Mouse (Mus musculus): Measurements from ENCODE around the gene Eef1g. TPM values are rescaled to one million over a fixed set of nuclear protein-coding genes. Genes with fewer than 3 reads are reported as not detected.

Gene Eef1g
- polyA plus RNA-seq, 1 experiment from 2014 or later, result 293 TPM

DNA sequence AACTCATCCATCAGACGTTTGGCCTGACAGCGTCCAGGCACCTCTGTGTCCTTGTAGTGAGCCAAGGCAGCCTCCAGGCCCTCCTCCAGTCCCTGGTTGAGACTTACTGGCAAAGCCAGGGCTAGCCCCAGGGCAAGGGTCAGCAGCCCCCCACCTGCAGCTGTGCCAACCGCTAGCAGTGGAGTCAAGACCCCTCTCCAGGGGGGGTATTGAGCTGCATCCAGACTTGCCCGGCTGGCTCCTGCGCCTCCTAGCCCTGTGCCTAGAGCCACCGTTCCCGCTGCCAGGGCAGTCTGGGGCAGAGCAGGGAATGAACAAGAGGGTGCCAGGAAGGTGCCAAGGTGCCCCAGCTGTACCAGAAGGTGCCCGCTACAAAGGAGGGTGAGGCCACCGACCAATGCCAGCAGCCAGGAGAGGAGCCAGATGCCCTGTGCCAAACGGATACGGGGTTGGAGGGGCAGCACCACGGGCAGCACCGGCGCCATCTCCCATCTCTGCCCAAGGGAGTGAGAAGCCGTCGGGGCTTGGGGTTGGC is 38.1 kb upstream of the Eef1g start:
- ATAC-seq, result peak; percentile 6; the same call in 1 of the 2 replicates
- WGBS, result 14% methylated on average over 16 of the region's 16 CpGs

DNA sequence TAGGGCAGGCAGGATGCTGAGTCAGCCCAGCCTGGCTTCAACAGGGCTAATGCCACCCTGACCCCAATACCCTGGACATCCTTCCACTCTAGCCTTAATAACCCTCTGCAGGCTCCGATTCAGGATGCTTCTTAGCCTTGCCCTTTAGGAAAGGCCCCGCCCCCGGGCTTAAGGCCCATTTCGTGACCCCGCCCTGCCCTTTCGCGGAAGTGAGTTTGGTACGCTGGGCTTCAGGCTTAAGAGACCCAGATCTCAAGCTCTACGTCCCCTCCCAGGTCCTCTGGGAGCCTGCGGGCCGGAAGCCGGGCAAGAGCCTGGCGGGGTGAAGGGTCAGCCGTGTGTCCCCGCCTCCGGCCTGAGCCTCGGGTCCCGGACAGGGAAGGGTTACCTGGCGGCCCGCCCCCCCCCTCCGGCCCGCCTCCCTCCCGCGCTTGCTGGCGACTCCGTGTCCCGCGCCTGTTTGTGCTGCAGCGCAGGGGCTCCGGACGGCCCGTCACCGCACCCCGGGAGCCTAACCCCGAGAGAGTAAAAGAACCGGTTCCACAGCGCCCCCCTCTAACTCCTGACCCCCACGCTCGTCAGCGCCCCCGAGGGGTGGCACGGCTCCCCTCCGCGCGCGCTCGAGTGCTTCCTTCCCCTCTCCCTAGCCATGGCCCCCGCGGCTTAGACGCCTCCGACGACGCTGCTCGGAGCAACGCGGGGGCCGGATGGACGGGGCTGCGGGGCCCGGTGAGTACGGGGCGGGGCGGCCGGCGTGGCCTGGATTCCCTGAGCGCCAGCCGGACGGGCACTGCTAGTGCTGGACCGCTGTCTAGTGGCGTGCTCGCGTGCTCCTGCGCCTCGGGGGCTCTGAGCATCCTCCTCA is 37.4 kb upstream of the Eef1g start, which contains the start of the genes Rom1 and Eml3:
Gene Rom1 (minus strand): TSS at position 133 of the 865 bp plus-strand sequence.
Gene Eml3 (plus strand): TSS at position 329 of the 865 bp plus-strand sequence.
- under 1% methylated on average over 65 of the region's 74 CpGs for WGBS
- ATAC-seq, result peak; percentile 63
- H3K4me2 ChIP-seq (ENCODE audit: low read length), result peak within 1 kb of the TSS; percentile 81
- H3K4me1 ChIP-seq (ENCODE audit: control insufficient read depth, insufficient read depth, low read length), result peaks cover 7% of the 10 kb centered on the region; the same call in 1 of the 2 replicates
- H3K4me3 ChIP-seq (ENCODE audit: low read depth, low read length), result peak within 1 kb of the TSS; percentile 47
- H3K27ac ChIP-seq (ENCODE audit: low read length), result no peak within 1 kb of the TSS
- H3K9ac ChIP-seq (ENCODE audit: low read depth, low read length), result peak within 1 kb of the TSS; percentile 75
- no peaks in the 10 kb centered on the region for H3K27me3 ChIP-seq (ENCODE audit: control insufficient read depth, insufficient read depth, low read depth, low read length)
- H3K9me3 ChIP-seq (replicated peaks; ENCODE audit: control insufficient read depth, low read length, poor library complexity, severe bottlenecking), result no peaks in the 10 kb centered on the region
- H3K36me3 ChIP-seq (ENCODE audit: control insufficient read depth, insufficient read depth, low read length), result peaks cover 12% of the 10 kb centered on the region

More for the DNA sequence above, 38.1 kb upstream of the Eef1g start:
- Histone ChIP-seq H3K36me3 (ENCODE audit: control insufficient read depth, insufficient read depth, low read length) (peaks cover 12% of the 10 kb centered on the region), H3K9me3 (replicated peaks; ENCODE audit: control insufficient read depth, low read length, poor library complexity, severe bottlenecking) (no peaks in the 10 kb centered on the region), H3K4me1 (ENCODE audit: control insufficient read depth, insufficient read depth, low read length) (peaks cover 7% of the 10 kb centered on the region; the same call in 1 of the 2 replicates), H3K9ac (ENCODE audit: low read depth, low read length) (no peak overlapping the region), H3K4me2 (ENCODE audit: low read length) (peak overlapping the region; percentile 81), H3K27ac (ENCODE audit: low read length) (no peak overlapping the region), H3K4me3 (ENCODE audit: low read depth, low read length) (peak overlapping the region; percentile 47), H3K27me3 (ENCODE audit: control insufficient read depth, insufficient read depth, low read depth, low read length) (no peaks in the 10 kb centered on the region)

DNA sequence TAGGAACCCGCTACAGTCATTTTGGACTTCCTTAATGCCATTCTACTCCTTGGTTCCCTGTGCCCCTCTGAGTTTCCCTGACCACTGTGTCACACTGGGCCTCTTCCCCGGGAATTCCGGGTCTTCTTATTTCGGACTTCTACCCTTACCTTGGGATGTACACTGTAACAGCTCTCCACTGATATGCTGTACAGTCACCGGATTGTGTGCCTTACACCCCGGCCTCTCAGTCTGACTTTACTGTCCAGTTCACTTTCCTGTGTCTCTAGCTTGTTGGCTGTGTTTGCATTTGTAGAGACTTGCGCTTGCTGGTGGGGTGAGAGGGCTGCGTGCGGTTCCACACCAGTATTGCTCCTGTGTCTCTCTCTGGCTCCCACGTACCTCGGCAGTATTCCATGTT is 36.7 kb upstream of the Eef1g start:
- H3K9ac ChIP-seq (ENCODE audit: low read depth, low read length), result peak overlapping the region; percentile 75
- WGBS, result 15% methylated on average over 11 of the region's 11 CpGs
- no peak overlapping the region for H3K27ac ChIP-seq (ENCODE audit: low read length)
- no peak for ATAC-seq
- peak overlapping the region; percentile 81 for H3K4me2 ChIP-seq (ENCODE audit: low read length)
- H3K4me3 ChIP-seq (ENCODE audit: low read depth, low read length), result peak overlapping the region; percentile 47
- H3K9me3 ChIP-seq (replicated peaks; ENCODE audit: control insufficient read depth, low read length, poor library complexity, severe bottlenecking), result no peaks in the 10 kb centered on the region
- H3K4me1 ChIP-seq (ENCODE audit: control insufficient read depth, insufficient read depth, low read length), result peaks cover 7% of the 10 kb centered on the region; the same call in 1 of the 2 replicates
- H3K27me3 ChIP-seq (ENCODE audit: control insufficient read depth, insufficient read depth, low read depth, low read length), result no peaks in the 10 kb centered on the region
- peaks cover 12% of the 10 kb centered on the region for H3K36me3 ChIP-seq (ENCODE audit: control insufficient read depth, insufficient read depth, low read length)

DNA sequence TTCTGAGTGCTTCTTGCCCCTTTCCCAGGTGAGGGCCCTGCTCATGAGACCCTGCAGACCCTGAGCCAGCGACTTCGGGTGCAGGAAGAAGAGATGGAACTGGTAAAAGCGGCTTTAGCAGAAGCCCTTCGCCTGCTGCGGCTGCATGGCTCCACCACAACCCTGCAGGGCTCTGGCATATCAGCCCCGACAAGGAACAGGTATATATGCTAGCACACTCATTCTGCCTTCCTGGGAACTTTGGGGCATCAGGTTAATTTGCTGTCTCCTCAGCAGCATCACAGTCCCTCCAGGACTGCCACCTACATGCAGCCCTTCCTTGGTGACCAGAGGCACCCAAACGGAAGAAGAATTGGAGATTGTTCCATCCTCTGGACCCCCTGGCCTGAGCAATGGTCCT is 36.1 kb upstream of the Eef1g start:
- H3K4me2 ChIP-seq (ENCODE audit: low read length), result no peak overlapping the region
- H3K9ac ChIP-seq (ENCODE audit: low read depth, low read length), result no peak overlapping the region
- H3K27ac ChIP-seq (ENCODE audit: low read length), result no peak overlapping the region
- no peaks in the 10 kb centered on the region for H3K27me3 ChIP-seq (ENCODE audit: control insufficient read depth, insufficient read depth, low read depth, low read length)
- WGBS, result 85% methylated on average over 7 of the region's 7 CpGs
- no peak for ATAC-seq
- H3K4me1 ChIP-seq (ENCODE audit: control insufficient read depth, insufficient read depth, low read length), result peaks cover 7% of the 10 kb centered on the region; the same call in 1 of the 2 replicates
- H3K4me3 ChIP-seq (ENCODE audit: low read depth, low read length), result no peak overlapping the region; the same call in 1 of the 2 replicates
- no peaks in the 10 kb centered on the region for H3K9me3 ChIP-seq (replicated peaks; ENCODE audit: control insufficient read depth, low read length, poor library complexity, severe bottlenecking)
- H3K36me3 ChIP-seq (ENCODE audit: control insufficient read depth, insufficient read depth, low read length), result peaks cover 8% of the 10 kb centered on the region

DNA sequence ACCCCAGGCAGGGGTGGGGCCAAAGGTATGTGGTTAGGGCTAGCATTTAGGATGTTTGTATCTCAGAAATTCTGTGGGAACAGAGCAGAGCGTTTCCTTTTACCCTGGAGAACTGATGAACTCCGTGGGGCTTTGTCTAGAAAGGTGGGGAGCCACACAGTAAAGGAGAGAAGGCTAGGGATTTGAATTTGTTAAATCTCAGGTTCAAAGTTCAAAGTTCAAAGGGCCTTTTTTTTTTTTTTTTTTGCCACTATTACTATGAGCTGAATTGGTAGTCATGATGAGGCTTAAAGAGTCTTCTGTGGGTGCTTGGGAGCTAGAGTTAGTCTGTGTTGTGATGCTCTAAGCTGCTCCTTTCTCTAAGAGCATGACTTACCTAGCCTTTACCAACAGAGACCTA is 30.1 kb upstream of the Eef1g start:
- H3K4me1 ChIP-seq (ENCODE audit: control insufficient read depth, insufficient read depth, low read length), result peaks cover 4% of the 10 kb centered on the region; the same call in 1 of the 2 replicates
- no peak for ATAC-seq
- WGBS, result 86% methylated on average over 2 of the region's 2 CpGs
- peaks cover 3% of the 10 kb centered on the region; the same call in 1 of the 2 replicates for H3K36me3 ChIP-seq (ENCODE audit: control insufficient read depth, insufficient read depth, low read length)
- no peak overlapping the region for H3K9ac ChIP-seq (ENCODE audit: low read depth, low read length)
- no peaks in the 10 kb centered on the region for H3K9me3 ChIP-seq (replicated peaks; ENCODE audit: control insufficient read depth, low read length, poor library complexity, severe bottlenecking)
- H3K27me3 ChIP-seq (ENCODE audit: control insufficient read depth, insufficient read depth, low read depth, low read length), result no peaks in the 10 kb centered on the region
- no peak overlapping the region for H3K27ac ChIP-seq (ENCODE audit: low read length)
- H3K4me3 ChIP-seq (ENCODE audit: low read depth, low read length), result no peak overlapping the region
- no peak overlapping the region for H3K4me2 ChIP-seq (ENCODE audit: low read length)

DNA sequence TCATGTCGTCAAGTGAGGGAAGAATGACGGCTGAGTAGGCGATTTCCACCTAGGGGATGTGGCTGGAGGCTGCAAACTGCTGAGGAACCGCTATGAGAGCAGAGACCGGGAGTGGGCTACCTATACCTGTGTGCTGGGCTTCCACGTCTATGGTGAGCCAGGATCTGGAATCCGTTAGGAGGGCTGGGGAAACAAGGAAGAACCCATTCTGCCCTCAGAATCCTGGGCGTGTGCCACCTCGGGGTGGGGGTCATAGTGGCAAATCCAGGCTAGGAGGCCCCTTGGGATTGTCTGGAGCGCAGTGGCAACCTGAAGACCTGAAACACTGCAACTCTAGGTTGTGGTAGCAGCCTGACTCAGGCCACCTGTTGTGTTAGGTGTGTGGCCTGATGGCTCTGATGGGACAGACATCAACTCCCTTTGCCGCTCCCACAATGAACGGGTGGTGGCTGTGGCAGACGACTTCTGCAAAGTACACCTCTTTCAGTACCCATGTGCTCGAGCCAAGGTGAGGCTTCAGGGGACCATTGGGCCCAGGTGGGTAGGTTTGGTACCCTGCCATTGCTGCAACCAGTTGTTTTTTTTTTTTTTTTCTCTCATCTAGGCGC is 26.2 kb upstream of the Eef1g start:
- no peak overlapping the region for H3K27ac ChIP-seq (ENCODE audit: low read length)
- H3K36me3 ChIP-seq (ENCODE audit: control insufficient read depth, insufficient read depth, low read length), result peaks cover 6% of the 10 kb centered on the region
- H3K9me3 ChIP-seq (replicated peaks; ENCODE audit: control insufficient read depth, low read length, poor library complexity, severe bottlenecking), result no peaks in the 10 kb centered on the region
- no peak for ATAC-seq
- H3K9ac ChIP-seq (ENCODE audit: low read depth, low read length), result no peak overlapping the region
- H3K4me1 ChIP-seq (ENCODE audit: control insufficient read depth, insufficient read depth, low read length), result peaks cover 28% of the 10 kb centered on the region
- 81% methylated on average over 15 of the region's 15 CpGs for WGBS
- no peak overlapping the region for H3K4me2 ChIP-seq (ENCODE audit: low read length)
- H3K4me3 ChIP-seq (ENCODE audit: low read depth, low read length), result no peak overlapping the region
- H3K27me3 ChIP-seq (ENCODE audit: control insufficient read depth, insufficient read depth, low read depth, low read length), result no peaks in the 10 kb centered on the region

DNA sequence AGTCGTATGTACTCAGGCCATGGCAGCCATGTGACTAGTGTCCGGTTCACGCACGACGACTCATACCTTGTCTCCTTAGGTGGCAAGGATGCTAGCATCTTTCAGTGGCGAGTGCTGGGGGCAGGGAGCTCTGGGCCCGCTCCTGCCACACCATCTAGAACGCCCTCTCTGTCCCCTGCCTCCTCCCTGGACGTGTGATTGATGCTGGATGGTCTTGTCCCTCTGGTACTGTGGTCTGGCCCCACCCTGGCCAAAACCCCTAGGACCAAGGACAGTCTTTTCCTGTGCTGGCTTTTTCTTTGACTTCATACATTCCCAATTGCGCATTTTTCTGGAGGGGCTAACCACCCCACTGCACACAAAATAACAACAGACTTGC is 25.7 kb upstream of the Eef1g start:
- H3K4me1 ChIP-seq (ENCODE audit: control insufficient read depth, insufficient read depth, low read length), result peaks cover 28% of the 10 kb centered on the region
- peaks cover 11% of the 10 kb centered on the region for H3K36me3 ChIP-seq (ENCODE audit: control insufficient read depth, insufficient read depth, low read length)
- no peaks in the 10 kb centered on the region for H3K27me3 ChIP-seq (ENCODE audit: control insufficient read depth, insufficient read depth, low read depth, low read length)
- H3K9me3 ChIP-seq (replicated peaks; ENCODE audit: control insufficient read depth, low read length, poor library complexity, severe bottlenecking), result no peaks in the 10 kb centered on the region
- peak overlapping the region; percentile 44; the same call in 1 of the 2 replicates for H3K27ac ChIP-seq (ENCODE audit: low read length)
- peak; percentile 51 for ATAC-seq
- peak overlapping the region; percentile 57 for H3K4me2 ChIP-seq (ENCODE audit: low read length)
- WGBS, result 34% methylated on average over 10 of the region's 10 CpGs
- H3K9ac ChIP-seq (ENCODE audit: low read depth, low read length), result peak overlapping the region; percentile 64
- peak overlapping the region; percentile 92 for H3K4me3 ChIP-seq (ENCODE audit: low read depth, low read length)

DNA sequence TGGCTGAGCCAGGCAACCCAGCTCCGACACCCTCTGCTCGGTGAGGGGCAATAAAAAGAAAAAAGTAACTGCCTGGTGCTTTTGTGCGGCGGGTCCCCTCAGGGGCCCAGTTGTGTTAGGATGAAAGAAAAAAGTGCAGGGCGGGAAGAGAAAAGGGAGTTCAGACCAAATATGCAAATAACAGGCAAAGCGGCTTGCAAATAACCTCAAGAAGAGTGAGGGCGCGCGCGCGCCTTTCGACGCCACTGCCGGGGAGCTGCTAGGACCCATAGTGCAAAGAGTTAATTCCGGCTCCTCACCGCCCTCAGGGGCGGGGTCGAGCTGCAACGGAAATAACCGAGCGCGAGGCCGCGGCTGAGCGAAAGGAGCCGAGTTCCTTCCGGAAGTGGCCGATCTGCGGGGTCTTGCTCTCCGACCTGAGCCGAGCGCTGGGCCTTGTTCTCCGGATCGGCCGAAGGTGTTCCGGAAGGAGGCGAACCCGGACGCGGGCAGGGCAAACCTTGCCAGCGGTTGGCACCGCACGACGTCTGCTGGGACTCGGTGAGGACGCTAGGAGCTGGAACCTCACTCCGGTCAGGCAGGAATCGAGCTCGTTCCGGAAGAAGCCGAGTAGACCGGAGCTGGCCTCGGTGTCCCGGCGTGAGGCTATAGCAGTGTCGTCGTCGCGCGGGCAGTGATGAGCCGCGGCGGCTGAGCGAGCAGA is 25.2 kb upstream of the Eef1g start, which contains the start of gene Mta2:
Gene Mta2 (plus strand): TSS at position 361 of the 703 bp plus-strand sequence.
- H3K27ac ChIP-seq (ENCODE audit: low read length), result peak within 1 kb of the TSS; percentile 96
- H3K36me3 ChIP-seq (ENCODE audit: control insufficient read depth, insufficient read depth, low read length), result peaks cover 13% of the 10 kb centered on the region
- peak within 1 kb of the TSS; percentile 57 for H3K4me2 ChIP-seq (ENCODE audit: low read length)
- H3K9ac ChIP-seq (ENCODE audit: low read depth, low read length), result peak within 1 kb of the TSS; percentile 98
- H3K9me3 ChIP-seq (replicated peaks; ENCODE audit: control insufficient read depth, low read length, poor library complexity, severe bottlenecking), result no peaks in the 10 kb centered on the region
- under 1% methylated on average over 63 of the region's 64 CpGs for WGBS
- H3K27me3 ChIP-seq (ENCODE audit: control insufficient read depth, insufficient read depth, low read depth, low read length), result no peaks in the 10 kb centered on the region
- peak; percentile 97 for ATAC-seq
- peak within 1 kb of the TSS; percentile 92 for H3K4me3 ChIP-seq (ENCODE audit: low read depth, low read length)
- H3K4me1 ChIP-seq (ENCODE audit: control insufficient read depth, insufficient read depth, low read length), result peaks cover 28% of the 10 kb centered on the region
